Comparison of ENCODE assay signal across 16 mouse cellular contexts in genomic region chr17:75015546-75015945, GRCm38 (mm10).
"Had no signal": no experiment of that assay in that cellular context is flagged by ENCODE, and none has a peak within 500 bp of the region (broad histone marks: within the 10 kb centered on the region; RNA-seq: fewer than 3 reads in every experiment).

No protein-coding gene starts in this region.

- H3K4me2 ChIP-seq: neural tube, embryonic 13.5 days; neural tube, embryonic 15.5 days; stomach, embryonic 15.5 days had no signal

- H3K27ac ChIP-seq: neural tube, embryonic 13.5 days; neural tube, embryonic 15.5 days; stomach, embryonic 15.5 days; stomach, postnatal 0 days had no signal

- H3K4me3 ChIP-seq: neural tube, embryonic 13.5 days; neural tube, embryonic 15.5 days; stomach, embryonic 15.5 days had no signal

- H3K9me3 ChIP-seq: neural tube, embryonic 13.5 days; neural tube, embryonic 15.5 days; stomach, embryonic 15.5 days had no signal

- H3K27me3 ChIP-seq: neural tube, embryonic 13.5 days; neural tube, embryonic 15.5 days; stomach, embryonic 15.5 days had no signal

- H3K36me3 ChIP-seq: neural tube, embryonic 13.5 days; neural tube, embryonic 15.5 days; stomach, embryonic 15.5 days had no signal

- H3K9ac ChIP-seq: neural tube, embryonic 13.5 days; neural tube, embryonic 15.5 days; stomach, embryonic 15.5 days had no signal

- DNase-seq: retina, postnatal 1 day; right cerebral cortex, adult 18-20 months; right cerebral cortex, postnatal 14 days; right cerebral cortex, postnatal 25 days; right cerebral cortex, postnatal 4 days; spleen, adult 18-20 months; thymus, adult 18-20 months; thymus, adult 2 months; thymus, postnatal 14 days; thymus, postnatal 25 days; thymus, postnatal 36 days; thymus, postnatal 4 days had no signal
